Mouse (Mus musculus) MEL (cell line): ENCODE results near the gene Arl13b.

ENCODE experiments used
- CHD1 ChIP-seq: IDR thresholded peaks from 2 replicates; pipeline ENCODE4 v1.6.1; 2012; ENCODE audit warnings: low read depth, mild to moderate bottlenecking, inconsistent platforms, low read length, improper control_type of control experiment
- CHD2 ChIP-seq: IDR thresholded peaks from 2 replicates; pipeline ENCODE4 v1.6.1; 2011; ENCODE audit warnings: low read length, improper control_type of control experiment
- CTCF ChIP-seq, 3 experiments: IDR thresholded peaks in 2 of 3; conservative IDR thresholded peaks in 1 of 3; 2 replicates each; pipeline ENCODE4 v1.5.1; 2011 to 2012; ENCODE audit warnings: low read length in 3 of 3, low read depth in 2 of 3, mild to moderate bottlenecking in 2 of 3, improper control_type of control experiment in 1 of 3, inconsistent platforms in 1 of 3, mixed read lengths in 1 of 3, moderate library complexity in 1 of 3; ENCODE audit not compliant: control insufficient read depth in 1 of 3, insufficient read depth in 1 of 3, poor library complexity in 1 of 3, severe bottlenecking in 1 of 3
- EP300 ChIP-seq, 2 experiments: IDR thresholded peaks; 2 replicates each; pipeline ENCODE4 v1.6.1; 2011; ENCODE audit warnings: improper control_type of control experiment in 2 of 2, low read length in 2 of 2, low read depth in 1 of 2, mild to moderate bottlenecking in 1 of 2
- GATA1 ChIP-seq: IDR thresholded peaks from 2 replicates; pipeline ENCODE4 v1.6.1; 2011; ENCODE audit warnings: low read depth, low read length, improper control_type of control experiment
- MAFK ChIP-seq: IDR thresholded peaks from 2 replicates; pipeline ENCODE4 v1.6.1; 2011; ENCODE audit warnings: low read depth, mild to moderate bottlenecking, low read length, improper control_type of control experiment, borderline replicate concordance
- MYC ChIP-seq: IDR thresholded peaks from 2 replicates; pipeline ENCODE4 v1.6.1; 2011; ENCODE audit warnings: low read depth, mild to moderate bottlenecking, low read length, improper control_type of control experiment, moderate library complexity
- POLR2A ChIP-seq, 2 experiments: IDR thresholded peaks; 2 replicates each; pipeline ENCODE4 v1.6.1; 2011 to 2012; ENCODE audit warnings: low read length in 2 of 2, mild to moderate bottlenecking in 2 of 2, control low read depth in 1 of 2, improper control_type of control experiment in 1 of 2, low read depth in 1 of 2, moderate library complexity in 1 of 2; ENCODE audit not compliant: control insufficient read depth in 1 of 2, insufficient read depth in 1 of 2, poor library complexity in 1 of 2
- SMC3 ChIP-seq: IDR thresholded peaks from 2 replicates; pipeline ENCODE4 v1.6.1; 2011; ENCODE audit warnings: low read depth, low read length, improper control_type of control experiment
- TBP ChIP-seq: IDR thresholded peaks from 2 replicates; pipeline ENCODE4 v1.8.0; 2011; ENCODE audit warnings: low read depth, low read length, improper control_type of control experiment
- USF1 ChIP-seq: IDR thresholded peaks from 2 replicates; pipeline ENCODE4 v1.6.1; 2014; ENCODE audit warnings: low read depth, mild to moderate bottlenecking, inconsistent platforms, low read length, improper control_type of control experiment, moderate library complexity
- USF2 ChIP-seq, 2 experiments: IDR thresholded peaks; 2 replicates each; pipeline ENCODE4 v1.6.1; 2011 to 2012; ENCODE audit warnings: improper control_type of control experiment in 2 of 2, low read length in 2 of 2, borderline replicate concordance in 1 of 2, inconsistent platforms in 1 of 2, low read depth in 1 of 2, mild to moderate bottlenecking in 1 of 2; ENCODE audit not compliant: insufficient read depth in 1 of 2
- ZMIZ1 ChIP-seq: IDR thresholded peaks from 2 replicates; pipeline ENCODE4 v1.6.1; 2012; ENCODE audit warnings: low read depth, mild to moderate bottlenecking, inconsistent platforms, low read length, improper control_type of control experiment, moderate library complexity
- ZNF384 ChIP-seq: IDR thresholded peaks from 2 replicates; pipeline ENCODE4 v1.6.1; 2012; ENCODE audit warnings: low read depth, mild to moderate bottlenecking, inconsistent platforms, low read length, improper control_type of control experiment

- TF ChIP-seq CTCF (IDR thresholded peaks at IDR 0.05 in 2 of 3, conservative IDR thresholded peaks at IDR 0.05 in 1 of 3; ENCODE audit: control insufficient read depth in 1 of 3, insufficient read depth in 1 of 3, low read depth in 2 of 3, low read length in 3 of 3, poor library complexity in 1 of 3, severe bottlenecking in 1 of 3) (no peak), GATA1 (no peak; the same call in 1 of the 2 replicates), EP300 (IDR thresholded peaks at IDR 0.05; ENCODE audit: low read depth in 1 of 2, low read length in 2 of 2) (no peak), MAFK (no peak), SMC3 (no peak), USF1 (no peak), ZNF384 (no peak), TBP (no peak), POLR2A (IDR thresholded peaks at IDR 0.05; ENCODE audit: control insufficient read depth in 1 of 2, insufficient read depth in 1 of 2, low read depth in 1 of 2, low read length in 2 of 2, poor library complexity in 1 of 2) (no peak), CHD2 (no peak), USF2 (IDR thresholded peaks at IDR 0.05; ENCODE audit: borderline replicate concordance in 1 of 2, insufficient read depth in 1 of 2, low read depth in 1 of 2, low read length in 2 of 2) (no peak), MYC (0 out of 2 replicates have a peak, but pooled peaks have one; percentile 16), CHD1 (no peak), ZMIZ1 (no peak)
Measured at GRCm38 (mm10) chr16:62853611-62854126, 6.8 kb upstream of the Arl13b start.
